In genomic region chr4:105860930-105861653, GRCm38 (mm10) we compare ENCODE assay signal across 13 mouse cellular contexts.
DNase-seq lines count a peak whose midpoint lies in the region; ATAC-seq lines count a peak whose summit lies in the region.
"Had no signal": no experiment of that assay in that cellular context is flagged by ENCODE, and none has a peak within 500 bp of the region (broad histone marks: within the 10 kb centered on the region; RNA-seq: fewer than 3 reads in every experiment).

No protein-coding gene starts in this region.

- H3K36me3 ChIP-seq in intestine, embryonic 14.5 days (ENCODE audit: control insufficient read depth, insufficient read depth, low read length) = no peaks in the 10 kb centered on the region
- no peaks in the 10 kb centered on the region for H3K36me3 ChIP-seq in intestine, embryonic 15.5 days
- no peaks in the 10 kb centered on the region for H3K36me3 ChIP-seq in embryonic facial prominence, embryonic 12.5 days
- no peaks in the 10 kb centered on the region for H3K36me3 ChIP-seq in limb, embryonic 11.5 days (ENCODE audit: control insufficient read depth, insufficient read depth, low read length)
- no peaks in the 10 kb centered on the region for H3K36me3 ChIP-seq in heart, embryonic 11.5 days (ENCODE audit: control insufficient read depth, insufficient read depth, low read length)
- H3K36me3 ChIP-seq: heart, embryonic 12.5 days; midbrain, embryonic 13.5 days had no signal

- no peak overlapping the region for H3K9ac ChIP-seq in intestine, embryonic 14.5 days (ENCODE audit: low read length)
- no peak overlapping the region for H3K9ac ChIP-seq in intestine, embryonic 15.5 days
- H3K9ac ChIP-seq in embryonic facial prominence, embryonic 12.5 days = no peak overlapping the region
- no peak overlapping the region for H3K9ac ChIP-seq in limb, embryonic 11.5 days (ENCODE audit: low read length)
- H3K9ac ChIP-seq in heart, embryonic 11.5 days (ENCODE audit: low read depth, low read length) = no peak overlapping the region
- H3K9ac ChIP-seq: heart, embryonic 12.5 days; midbrain, embryonic 13.5 days had no signal

- H3K4me1 ChIP-seq in intestine, embryonic 14.5 days (replicated peaks; ENCODE audit: control insufficient read depth, insufficient read depth, low read length) = 0 out of 2 replicates have a peak, but pooled peaks cover 5% of the 10 kb centered on the region
- no peaks in the 10 kb centered on the region for H3K4me1 ChIP-seq in intestine, embryonic 15.5 days (replicated peaks)
- H3K4me1 ChIP-seq in embryonic facial prominence, embryonic 12.5 days = peaks cover 32% of the 10 kb centered on the region
- peaks cover 27% of the 10 kb centered on the region for H3K4me1 ChIP-seq in limb, embryonic 11.5 days (ENCODE audit: control insufficient read depth, insufficient read depth, low read length)
- 0 out of 2 replicates have a peak, but pooled peaks cover 2% of the 10 kb centered on the region for H3K4me1 ChIP-seq in heart, embryonic 11.5 days (ENCODE audit: control insufficient read depth, insufficient read depth, low read length)
- H3K4me1 ChIP-seq: midbrain, embryonic 13.5 days had no signal

- no peak overlapping the region for H3K4me2 ChIP-seq in intestine, embryonic 14.5 days (ENCODE audit: low read length)
- H3K4me2 ChIP-seq in intestine, embryonic 15.5 days (replicated peaks) = no peak overlapping the region
- H3K4me2 ChIP-seq in embryonic facial prominence, embryonic 12.5 days (replicated peaks) = 0 out of 2 replicates have a peak overlapping the region, but pooled peaks have one; percentile 4
- no peak overlapping the region for H3K4me2 ChIP-seq in limb, embryonic 11.5 days (ENCODE audit: low read depth, severe bottlenecking)
- H3K4me2 ChIP-seq in heart, embryonic 11.5 days = no peak overlapping the region
- H3K4me2 ChIP-seq: heart, embryonic 12.5 days; midbrain, embryonic 13.5 days had no signal

- no peaks in the 10 kb centered on the region for H3K27me3 ChIP-seq in intestine, embryonic 14.5 days (replicated peaks; ENCODE audit: control insufficient read depth, insufficient read depth, low read length)
- no peaks in the 10 kb centered on the region for H3K27me3 ChIP-seq in intestine, embryonic 15.5 days (replicated peaks)
- H3K27me3 ChIP-seq in embryonic facial prominence, embryonic 12.5 days = no peaks in the 10 kb centered on the region
- no peaks in the 10 kb centered on the region for H3K27me3 ChIP-seq in limb, embryonic 11.5 days (ENCODE audit: control insufficient read depth, insufficient read depth, low read length)
- H3K27me3 ChIP-seq in heart, embryonic 11.5 days (ENCODE audit: control insufficient read depth, insufficient read depth, low read length) = no peaks in the 10 kb centered on the region
- H3K27me3 ChIP-seq: heart, embryonic 12.5 days; midbrain, embryonic 13.5 days had no signal

- no peak for DNase-seq in intestine, embryonic 14.5 days (ENCODE audit: low spot score)
- DNase-seq in embryo, embryonic 10 days (ENCODE audit: low spot score) = peak; percentile 83
- DNase-seq in limb, embryonic 11.5 days (ENCODE audit: low spot score) = peak; percentile 93
- no peak for DNase-seq in natural killer cell, adult 2 months (ENCODE audit: low spot score in 2 of 2)
- DNase-seq in lung, postnatal 4 days = no peak
- DNase-seq: adrenal gland, adult 2 months; right cerebral cortex, postnatal 4 days had no signal

- 41% methylated on average over 11 of the region's 11 CpGs for WGBS in intestine, embryonic 14.5 days
- 58% methylated on average over 11 of the region's 11 CpGs for WGBS in intestine, embryonic 15.5 days
- 9% methylated on average over 11 of the region's 11 CpGs for WGBS in embryonic facial prominence, embryonic 12.5 days
- 7% methylated on average over 11 of the region's 11 CpGs for WGBS in limb, embryonic 11.5 days
- 49% methylated on average over 11 of the region's 11 CpGs for WGBS in heart, embryonic 11.5 days (ENCODE audit: insufficient replicate concordance)

- no peak for ATAC-seq in intestine, embryonic 14.5 days (replicated peaks; ENCODE audit: low FRiP score, low TSS enrichment, low read depth)
- no peak for ATAC-seq in intestine, embryonic 15.5 days
- peak; percentile 87 for ATAC-seq in embryonic facial prominence, embryonic 12.5 days (ENCODE audit: insufficient number of reproducible peaks, insufficient read depth, low FRiP score, low TSS enrichment)
- peak; percentile 94 for ATAC-seq in limb, embryonic 11.5 days (ENCODE audit: insufficient number of reproducible peaks, low FRiP score, low TSS enrichment, low read depth)
- no peak for ATAC-seq in heart, embryonic 11.5 days (replicated peaks; ENCODE audit: insufficient number of reproducible peaks, low FRiP score, low TSS enrichment)
- ATAC-seq: hindbrain, embryonic 16.5 days; midbrain, embryonic 13.5 days had no signal

- H3K27ac ChIP-seq in intestine, embryonic 14.5 days (ENCODE audit: low read depth) = peak overlapping the region; percentile 27; the same call in 1 of the 2 replicates
- H3K27ac ChIP-seq in intestine, embryonic 15.5 days = no peak overlapping the region
- H3K27ac ChIP-seq in embryonic facial prominence, embryonic 12.5 days = peak overlapping the region; percentile 87
- H3K27ac ChIP-seq in limb, embryonic 11.5 days (replicated peaks; ENCODE audit: low read depth, low read length) = peak overlapping the region; percentile 74
- H3K27ac ChIP-seq in heart, embryonic 11.5 days (ENCODE audit: low read depth, low read length) = no peak overlapping the region
- H3K27ac ChIP-seq: midbrain, embryonic 13.5 days had no signal

- no peaks in the 10 kb centered on the region for H3K9me3 ChIP-seq in intestine, embryonic 14.5 days (ENCODE audit: control insufficient read depth, low read length)
- H3K9me3 ChIP-seq in intestine, embryonic 15.5 days = no peaks in the 10 kb centered on the region
- H3K9me3 ChIP-seq in embryonic facial prominence, embryonic 12.5 days = no peaks in the 10 kb centered on the region
- no peaks in the 10 kb centered on the region for H3K9me3 ChIP-seq in limb, embryonic 11.5 days (ENCODE audit: control insufficient read depth, low read length)
- H3K9me3 ChIP-seq in heart, embryonic 11.5 days (replicated peaks; ENCODE audit: control insufficient read depth, low read length) = no peaks in the 10 kb centered on the region
- H3K9me3 ChIP-seq: heart, embryonic 12.5 days; midbrain, embryonic 13.5 days had no signal

- H3K4me3 ChIP-seq in intestine, embryonic 14.5 days (ENCODE audit: low read depth, low read length) = no peak overlapping the region
- no peak overlapping the region for H3K4me3 ChIP-seq in intestine, embryonic 15.5 days (replicated peaks)
- H3K4me3 ChIP-seq in embryonic facial prominence, embryonic 12.5 days = no peak overlapping the region
- H3K4me3 ChIP-seq in limb, embryonic 11.5 days (ENCODE audit: low read depth, low read length) = no peak overlapping the region
- no peak overlapping the region for H3K4me3 ChIP-seq in heart, embryonic 11.5 days (ENCODE audit: low read depth, low read length)
- H3K4me3 ChIP-seq: heart, embryonic 12.5 days; midbrain, embryonic 13.5 days had no signal

Comparison
In these comparisons a context has a peak if more than half of its experiments do, and no peak if none do; other contexts are left out.
1. H3K27ac ChIP-seq: peak in intestine, embryonic 14.5 days (single experiment), embryonic facial prominence, embryonic 12.5 days (single experiment) and limb, embryonic 11.5 days (single experiment); none in intestine, embryonic 15.5 days (single experiment) and heart, embryonic 11.5 days (single experiment).
2. ATAC-seq: peak in embryonic facial prominence, embryonic 12.5 days (single experiment) and limb, embryonic 11.5 days (single experiment); none in intestine, embryonic 14.5 days (single experiment), intestine, embryonic 15.5 days (single experiment) and heart, embryonic 11.5 days (single experiment).
3. DNase-seq: peak in embryo, embryonic 10 days (single experiment) and limb, embryonic 11.5 days (single experiment); none in intestine, embryonic 14.5 days (single experiment), natural killer cell, adult 2 months (0 of 2) and lung, postnatal 4 days (0 of 2).